Mouse (Mus musculus) T-helper 17 cell (primary cell): ENCODE measurements around the gene Gtdc1.

ENCODE experiments used
- in situ Hi-C, 2 experiments: fragments of 300-600 bp; cut with MboI, MseI; formaldehyde crosslinking; loops; 1 replicate in 1 of 2; 2 replicates in 1 of 2; pipeline ENCODE4 v1.15.1; 2025; ENCODE audit warnings: high pct_unique_total_duplicates in 2 of 2

Gene Gtdc1

GRCm38 (mm10) chr2:44539121-44539634 is 388.3 kb downstream of the Gtdc1 start:
- in situ Hi-C loops: no loop called here

- in situ Hi-C loops: no loop called here
These were observed 389.3 kb downstream of the Gtdc1 start for GRCm38 (mm10) chr2:44538135-44538534.

- in situ Hi-C loops: no loop called here
These were observed 391.7 kb downstream of the Gtdc1 start for GRCm38 (mm10) chr2:44535760-44536159.

GRCm38 (mm10) chr2:44535136-44535675 is 392.3 kb downstream of the Gtdc1 start:
- in situ Hi-C loops: no loop called here

GRCm38 (mm10) chr2:44526110-44527032 is 401.1 kb downstream of the Gtdc1 start:
- in situ Hi-C loops: no loop called here

GRCm38 (mm10) chr2:44525187-44525919 is 402.1 kb downstream of the Gtdc1 start:
- in situ Hi-C loops: no loop called here

- in situ Hi-C loops: no loop called here
These were observed 408.2 kb downstream of the Gtdc1 start for GRCm38 (mm10) chr2:44519236-44519635.

- in situ Hi-C loops: no loop called here
These were observed 409.4 kb downstream of the Gtdc1 start for GRCm38 (mm10) chr2:44518085-44518484.
